Mouse (Mus musculus): ENCODE measurements around the gene Dnajc16. TPM values are rescaled to one million over a fixed set of nuclear protein-coding genes. Genes with fewer than 3 reads are reported as not detected.

The Dnajc16 gene
- polyA plus RNA-seq, 1 experiment from 2014 or later = 4.2 TPM

DNA sequence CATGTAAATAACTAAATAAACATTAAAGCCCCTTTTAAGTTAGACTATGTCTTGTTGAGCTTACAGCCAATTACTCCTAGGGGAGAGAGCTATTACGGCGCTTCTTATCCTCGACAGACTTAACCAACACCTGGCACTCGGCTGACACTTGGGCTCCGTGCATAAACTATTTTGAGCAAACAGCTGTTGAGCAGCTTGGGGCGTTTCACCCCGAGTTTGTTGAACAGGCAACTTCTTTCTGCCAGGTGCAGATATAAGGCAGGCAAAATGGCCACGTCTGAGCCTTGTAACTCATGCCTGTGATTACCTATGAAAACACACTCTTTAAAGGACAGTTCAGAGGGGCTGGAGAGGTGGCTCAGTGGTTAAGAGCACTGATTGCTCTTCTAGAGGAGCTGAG, 52.7 kb downstream of the Dnajc16 start:
- H3K27me3 ChIP-seq (ENCODE audit: insufficient read depth, low read length) = no peaks in the 10 kb centered on the region
- H3K27ac ChIP-seq (ENCODE audit: low read depth) = no peak overlapping the region
- DNase-seq (no peak), ATAC-seq (ENCODE audit: insufficient read depth) (no peak)
- no peaks in the 10 kb centered on the region for H3K9me3 ChIP-seq (ENCODE audit: low read depth, low read length)
- no peaks in the 10 kb centered on the region for H3K4me1 ChIP-seq (ENCODE audit: insufficient read depth)
- no peaks in the 10 kb centered on the region for H3K36me3 ChIP-seq (ENCODE audit: insufficient read depth)
- no peak overlapping the region for H3K4me3 ChIP-seq (ENCODE audit: low read depth, low read length)
- no peak overlapping the region for H3K9ac ChIP-seq
- 55% methylated on average over 8 of the region's 8 CpGs for WGBS
- H3K4me2 ChIP-seq = no peak overlapping the region
- no peak for TF ChIP-seq CTCF (IDR thresholded peaks at IDR 0.05; ENCODE audit: low read depth)

DNA sequence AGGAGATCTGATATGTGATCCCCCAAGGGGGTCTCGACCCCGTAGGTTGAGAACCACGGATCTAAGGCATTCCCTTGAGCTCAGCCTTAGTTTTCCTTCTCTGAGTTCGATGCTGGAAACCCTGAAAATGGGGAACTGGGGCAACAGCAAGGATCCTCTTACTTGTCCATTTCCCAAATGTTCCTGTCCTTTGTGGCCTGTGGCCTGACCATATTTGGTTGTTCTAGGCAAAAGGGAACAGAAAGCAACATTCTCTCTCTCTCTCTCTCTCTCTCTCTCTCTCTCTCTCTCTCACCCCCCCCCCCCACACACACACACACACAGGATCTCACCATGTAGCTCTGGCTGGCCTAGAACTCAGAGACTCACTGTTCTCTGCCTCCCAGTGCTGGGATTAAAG, 53.9 kb downstream of the Dnajc16 start:
- WGBS = 68% methylated on average over 4 of the region's 4 CpGs
- DNase-seq = no peak
- TF ChIP-seq CTCF (IDR thresholded peaks at IDR 0.05; ENCODE audit: low read depth) = no peak
- H3K4me3 ChIP-seq (ENCODE audit: low read depth, low read length) = no peak overlapping the region
- no peaks in the 10 kb centered on the region for H3K9me3 ChIP-seq (ENCODE audit: low read depth, low read length)
- no peak for ATAC-seq (ENCODE audit: insufficient read depth)
- H3K4me1 ChIP-seq (ENCODE audit: insufficient read depth) = no peaks in the 10 kb centered on the region
- H3K9ac ChIP-seq = no peak overlapping the region
- H3K4me2 ChIP-seq = no peak overlapping the region
- H3K27ac ChIP-seq (ENCODE audit: low read depth) = no peak overlapping the region
- no peaks in the 10 kb centered on the region for H3K36me3 ChIP-seq (ENCODE audit: insufficient read depth)
- H3K27me3 ChIP-seq (ENCODE audit: insufficient read depth, low read length) = no peaks in the 10 kb centered on the region

DNA sequence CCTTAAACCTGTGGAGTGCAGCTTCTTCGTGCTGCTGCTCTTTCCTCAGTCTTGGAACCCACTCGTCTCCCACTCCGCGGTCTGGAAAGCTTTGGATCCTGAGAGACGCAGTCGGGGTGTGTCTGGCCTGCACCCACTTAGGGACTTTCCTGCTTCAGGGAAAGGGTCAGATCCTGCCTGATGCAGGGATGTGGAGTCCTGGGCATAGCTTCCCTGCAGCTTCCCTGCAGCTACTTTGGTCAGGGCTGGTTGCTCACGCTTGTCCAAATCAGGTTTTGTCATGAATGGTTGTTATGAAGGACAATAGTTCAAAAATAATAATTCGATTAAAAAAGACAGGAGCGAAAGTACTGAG, 55.5 kb downstream of the Dnajc16 start:
- WGBS = 24% methylated on average over 9 of the region's 9 CpGs
- no peak overlapping the region for H3K27ac ChIP-seq (ENCODE audit: low read depth)
- H3K9ac ChIP-seq = no peak overlapping the region

DNA sequence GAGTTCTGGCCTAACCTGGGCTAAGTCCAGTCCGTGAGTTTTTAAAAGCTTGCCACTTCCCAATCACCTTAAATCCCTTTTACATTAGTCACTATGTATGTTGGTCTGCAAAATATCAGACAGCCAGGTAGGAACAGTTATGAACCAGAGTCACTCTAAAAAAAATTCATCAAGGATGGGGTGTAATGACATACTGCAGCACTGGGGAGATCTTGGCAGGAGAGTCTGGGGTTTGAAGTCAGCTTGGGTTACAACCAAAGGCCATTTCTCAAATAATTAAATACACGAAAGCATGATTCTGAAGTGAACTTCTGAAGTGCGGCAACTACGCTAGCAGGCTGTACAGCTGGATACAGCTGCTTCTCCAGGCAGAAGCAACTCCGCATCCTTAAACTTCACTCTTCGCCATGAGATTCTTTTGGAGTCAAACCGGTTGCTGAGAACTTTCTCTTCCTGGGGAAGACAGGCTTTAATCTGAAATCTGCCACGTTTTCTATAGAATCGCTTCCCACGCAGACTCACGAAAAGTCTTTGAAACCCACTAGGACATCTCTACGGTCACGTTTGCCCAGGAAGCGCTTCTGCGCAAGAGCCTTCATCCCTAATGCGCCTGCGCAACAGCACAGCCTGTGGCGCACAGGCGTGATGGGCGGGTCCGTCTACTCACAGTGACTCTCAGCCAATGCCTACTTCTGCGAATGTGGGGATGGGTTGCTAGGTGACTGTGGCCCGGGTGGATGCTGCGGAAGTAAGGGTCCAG, 56.1 kb downstream of the Dnajc16 start:
- H3K4me2 ChIP-seq = peak overlapping the region; percentile 66
- no peaks in the 10 kb centered on the region for H3K4me1 ChIP-seq (ENCODE audit: insufficient read depth)
- H3K9ac ChIP-seq = peak overlapping the region; percentile 41
- no peak for TF ChIP-seq CTCF (IDR thresholded peaks at IDR 0.05; ENCODE audit: low read depth)
- DNase-seq (peak; percentile 97), ATAC-seq (ENCODE audit: insufficient read depth) (peak; percentile 99)
- 5% methylated on average over 24 of the region's 24 CpGs for WGBS
- no peaks in the 10 kb centered on the region for H3K9me3 ChIP-seq (ENCODE audit: low read depth, low read length)
- peak overlapping the region; percentile 36 for H3K4me3 ChIP-seq (ENCODE audit: low read depth, low read length)
- no peaks in the 10 kb centered on the region for H3K36me3 ChIP-seq (ENCODE audit: insufficient read depth)
- H3K27ac ChIP-seq (ENCODE audit: low read depth) = peak overlapping the region; percentile 79
- no peaks in the 10 kb centered on the region for H3K27me3 ChIP-seq (ENCODE audit: insufficient read depth, low read length)

More for the DNA sequence above, 55.5 kb downstream of the Dnajc16 start:
- peak overlapping the region; percentile 66 for H3K4me2 ChIP-seq
- H3K4me3 ChIP-seq (ENCODE audit: low read depth, low read length) = peak overlapping the region; percentile 36
- DNase-seq (no peak), ATAC-seq (ENCODE audit: insufficient read depth) (no peak; the same call in 1 of the 2 replicates)
- H3K9me3 ChIP-seq (ENCODE audit: low read depth, low read length) = no peaks in the 10 kb centered on the region
- H3K4me1 ChIP-seq (ENCODE audit: insufficient read depth) = no peaks in the 10 kb centered on the region
- H3K36me3 ChIP-seq (ENCODE audit: insufficient read depth) = no peaks in the 10 kb centered on the region
- TF ChIP-seq CTCF (IDR thresholded peaks at IDR 0.05; ENCODE audit: low read depth) = no peak
- H3K27me3 ChIP-seq (ENCODE audit: insufficient read depth, low read length) = no peaks in the 10 kb centered on the region

DNA sequence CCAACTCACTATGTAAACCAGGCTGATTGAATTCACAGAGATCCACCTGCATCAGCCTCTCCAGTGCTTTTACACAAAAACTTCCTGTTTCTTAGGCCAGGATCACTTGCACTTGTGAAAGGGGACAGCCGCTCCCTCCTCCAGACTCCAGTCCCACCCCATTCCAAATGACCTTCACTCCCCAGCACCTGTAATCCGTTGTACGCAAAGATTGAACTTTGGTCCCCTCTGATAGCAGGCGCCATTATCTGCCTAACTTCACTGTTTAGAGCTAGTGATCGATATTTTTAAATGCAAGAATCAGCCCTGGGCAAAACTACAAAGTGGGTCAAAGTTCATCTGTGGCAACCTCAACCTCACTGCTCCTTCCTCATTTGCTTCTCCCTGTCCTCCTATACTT, 59.0 kb downstream of the Dnajc16 start:
- no peak overlapping the region for H3K4me2 ChIP-seq
- WGBS = 72% methylated on average over 5 of the region's 5 CpGs
- H3K36me3 ChIP-seq (ENCODE audit: insufficient read depth) = no peaks in the 10 kb centered on the region
- no peaks in the 10 kb centered on the region for H3K27me3 ChIP-seq (ENCODE audit: insufficient read depth, low read length)
- no peak overlapping the region for H3K27ac ChIP-seq (ENCODE audit: low read depth)
- no peak for TF ChIP-seq CTCF (IDR thresholded peaks at IDR 0.05; ENCODE audit: low read depth)
- no peak overlapping the region for H3K4me3 ChIP-seq (ENCODE audit: low read depth, low read length)
- ATAC-seq (ENCODE audit: insufficient read depth) (no peak), DNase-seq (no peak)
- H3K9ac ChIP-seq = no peak overlapping the region
- H3K4me1 ChIP-seq (ENCODE audit: insufficient read depth) = no peaks in the 10 kb centered on the region
- H3K9me3 ChIP-seq (ENCODE audit: low read depth, low read length) = no peaks in the 10 kb centered on the region

DNA sequence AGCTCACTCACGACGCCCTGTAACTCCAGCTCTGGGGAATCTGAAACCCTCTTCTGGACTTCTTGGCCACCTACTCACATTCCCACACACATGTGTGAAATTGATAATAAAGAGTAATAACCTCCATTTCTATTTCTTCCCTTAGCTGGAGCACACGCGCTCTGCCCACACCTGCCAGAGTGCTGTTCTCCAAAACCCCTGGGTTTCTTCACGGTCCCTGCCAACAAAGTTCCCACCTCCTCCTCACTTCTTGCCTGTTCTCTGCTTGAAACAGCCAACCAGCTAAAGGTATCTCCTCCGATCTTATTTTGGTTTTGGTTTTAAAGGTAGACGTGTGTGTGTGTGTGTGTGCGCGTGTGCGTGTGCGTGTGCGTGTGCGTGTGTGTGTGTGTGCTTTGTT, 60.3 kb downstream of the Dnajc16 start:
- H3K9me3 ChIP-seq (ENCODE audit: low read depth, low read length) = no peaks in the 10 kb centered on the region
- no peak overlapping the region for H3K9ac ChIP-seq
- no peak for ATAC-seq (ENCODE audit: insufficient read depth)
- H3K4me2 ChIP-seq = no peak overlapping the region
- H3K27me3 ChIP-seq (ENCODE audit: insufficient read depth, low read length) = no peaks in the 10 kb centered on the region
- no peak for DNase-seq
- no peak for TF ChIP-seq CTCF (IDR thresholded peaks at IDR 0.05; ENCODE audit: low read depth)
- H3K36me3 ChIP-seq (ENCODE audit: insufficient read depth) = no peaks in the 10 kb centered on the region
- no peak overlapping the region for H3K4me3 ChIP-seq (ENCODE audit: low read depth, low read length)
- 81% methylated on average over 13 of the region's 13 CpGs for WGBS
- H3K4me1 ChIP-seq (ENCODE audit: insufficient read depth) = no peaks in the 10 kb centered on the region
- H3K27ac ChIP-seq (ENCODE audit: low read depth) = no peak overlapping the region

DNA sequence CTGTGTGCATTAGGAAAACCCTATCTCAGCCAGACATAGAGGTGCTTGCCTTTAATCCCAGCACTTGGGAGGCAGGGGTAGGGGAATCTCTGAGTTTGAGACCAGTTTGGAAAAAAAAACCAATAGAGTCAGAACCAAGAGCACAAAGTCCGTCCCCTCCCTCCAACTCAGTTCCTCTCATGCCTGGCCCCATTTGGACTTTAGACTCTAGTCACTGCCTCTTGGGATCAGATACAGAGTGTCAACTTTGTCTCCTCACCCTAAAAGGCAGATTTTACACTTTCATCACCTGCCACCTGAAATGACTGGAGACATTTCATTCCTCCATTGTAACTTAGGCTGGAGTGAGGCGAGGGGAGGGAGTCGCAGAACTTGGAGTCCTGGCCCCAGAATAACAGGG, 61.5 kb downstream of the Dnajc16 start:
- no peak overlapping the region for H3K27ac ChIP-seq (ENCODE audit: low read depth)
- ATAC-seq (ENCODE audit: insufficient read depth) = no peak
- 81% methylated on average over 3 of the region's 3 CpGs for WGBS
- no peak overlapping the region for H3K4me3 ChIP-seq (ENCODE audit: low read depth, low read length)
- no peaks in the 10 kb centered on the region for H3K27me3 ChIP-seq (ENCODE audit: insufficient read depth, low read length)
- no peak for DNase-seq
- H3K4me2 ChIP-seq = no peak overlapping the region
- no peak overlapping the region for H3K9ac ChIP-seq
- TF ChIP-seq CTCF (IDR thresholded peaks at IDR 0.05; ENCODE audit: low read depth) = no peak
- no peaks in the 10 kb centered on the region for H3K9me3 ChIP-seq (ENCODE audit: low read depth, low read length)
- H3K36me3 ChIP-seq (ENCODE audit: insufficient read depth) = no peaks in the 10 kb centered on the region
- no peaks in the 10 kb centered on the region for H3K4me1 ChIP-seq (ENCODE audit: insufficient read depth)
